Mouse (Mus musculus): ENCODE data around the gene Psmd14.

DNA sequence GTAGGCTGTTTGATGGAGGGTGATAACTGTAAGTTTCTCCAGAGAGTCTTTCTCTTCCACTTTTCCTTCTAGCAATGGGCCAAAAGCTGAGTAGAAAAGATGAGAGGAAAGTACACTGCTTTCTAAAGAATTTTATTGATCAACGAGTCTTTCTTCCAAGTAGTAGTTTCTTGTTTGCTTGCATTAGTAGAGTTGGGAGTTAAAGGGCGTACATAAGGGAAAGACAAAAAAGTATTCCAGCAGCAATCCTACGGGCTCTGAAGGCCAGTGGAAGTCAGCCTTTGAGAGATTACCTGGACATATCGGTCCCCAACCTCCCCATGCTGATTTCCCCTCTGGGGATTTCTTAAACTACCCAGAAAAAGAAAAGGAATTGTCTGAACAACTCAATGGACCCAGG, 99.3 kb downstream of the Psmd14 start:
- no peak for TF ChIP-seq POLR2A (IDR thresholded peaks at IDR 0.05; ENCODE audit: insufficient read depth, low read depth, low read length)
- no peak for TF ChIP-seq CTCF (IDR thresholded peaks at IDR 0.05; ENCODE audit: insufficient read depth, low read depth, low read length)

Data from olfactory bulb, adult 2 months (tissue).